Mouse (Mus musculus): ENCODE results near the gene Fndc8. TPM values are rescaled to one million over a fixed set of nuclear protein-coding genes. Genes with fewer than 3 reads are reported as not detected.
"Not testable (repeated sequence)": the region's sequence is repeated elsewhere in the genome, so short reads cannot be mapped to it uniquely, and the experiment has no call there.

The Fndc8 gene
- polyA plus RNA-seq, 1 experiment from 2014 or later: 0.31 TPM

DNA sequence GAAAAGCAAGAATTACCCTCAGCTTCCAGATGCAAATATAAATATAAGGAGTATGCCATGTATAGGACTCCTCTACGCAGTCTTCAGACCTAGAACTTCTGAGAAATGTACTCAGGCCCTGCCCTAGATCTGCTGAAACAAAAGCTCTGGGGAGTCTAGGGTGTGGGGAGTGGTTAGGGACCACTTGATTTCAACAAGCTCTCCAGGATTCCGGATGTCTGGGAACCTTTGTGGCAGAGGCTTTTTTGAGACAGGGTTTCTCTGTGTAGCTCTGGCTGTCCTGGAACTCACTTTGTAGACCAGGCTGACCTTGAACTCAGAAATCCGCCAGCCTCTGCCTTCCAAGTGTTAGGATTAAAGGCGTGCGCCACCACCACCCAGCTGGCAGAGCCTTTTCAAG, 13.9 kb downstream of the Fndc8 start:
- no peak for DNase-seq (ENCODE audit: low spot score)
- Histone ChIP-seq H3K27ac (no peak overlapping the region), H3K36me3 (peaks cover 60% of the 10 kb centered on the region), H3K4me3 (no peak overlapping the region), H3K4me1 (replicated peaks) (peaks cover 14% of the 10 kb centered on the region), H3K9me3 (no peaks in the 10 kb centered on the region), H3K27me3 (ENCODE audit: insufficient read depth, poor library complexity, severe bottlenecking) (peaks cover 5% of the 10 kb centered on the region)
- 91% methylated on average over 5 of the region's 5 CpGs for WGBS

DNA sequence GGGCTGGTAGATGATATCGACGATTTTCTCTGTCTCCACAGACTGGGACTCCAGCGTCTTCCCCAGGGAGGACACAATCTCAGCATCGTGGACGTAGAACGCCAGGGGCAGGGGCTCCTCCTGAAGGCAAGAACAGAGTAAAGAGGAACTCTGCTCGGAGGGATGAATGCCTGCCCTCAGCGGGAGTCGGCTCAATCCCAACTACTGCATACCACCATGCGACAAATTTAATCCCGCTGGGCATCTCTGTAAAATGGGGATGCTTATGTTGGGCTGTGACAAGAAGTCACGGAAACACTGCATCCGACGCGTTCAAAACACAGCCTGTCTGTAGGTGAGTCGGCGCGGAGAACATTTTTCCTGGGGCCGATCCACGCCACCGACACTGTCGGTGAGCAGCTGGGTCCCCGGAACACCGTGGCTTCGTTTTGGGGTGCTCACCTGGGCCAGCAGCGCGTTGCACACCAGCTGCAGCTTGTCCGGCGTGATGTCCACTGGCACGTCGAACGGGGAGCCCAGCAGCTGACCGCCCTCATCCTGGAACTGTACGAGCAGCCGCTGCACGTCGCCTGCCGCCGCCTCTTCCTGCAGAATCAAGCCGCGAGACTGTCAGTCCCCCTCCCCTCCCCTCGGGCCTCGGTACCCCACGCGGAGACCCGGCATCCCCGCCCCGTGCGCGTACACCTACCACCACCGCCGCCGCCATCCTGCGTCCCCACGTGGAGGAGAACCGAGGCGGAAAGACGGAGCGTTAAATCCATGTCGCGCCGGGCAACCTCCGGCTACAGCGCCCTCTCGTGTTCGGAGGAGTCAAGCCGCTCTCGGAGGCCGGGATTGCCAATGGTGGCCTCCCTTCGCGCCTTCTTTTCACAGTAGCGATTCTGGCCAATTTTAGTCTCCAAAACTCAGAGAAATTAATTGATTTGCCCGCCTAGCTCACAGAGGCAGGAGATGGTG, 16.0 kb downstream of the Fndc8 start, which contains the start of gene Nle1:
TSS of gene Nle1 (minus strand) at position 761 of the 957 bp plus-strand sequence.
- peak within 1 kb of the TSS; percentile 90 for H3K4me3 ChIP-seq
- peaks cover 18% of the 10 kb centered on the region for H3K27me3 ChIP-seq (ENCODE audit: insufficient read depth, poor library complexity, severe bottlenecking)
- peak; percentile 93 for DNase-seq (ENCODE audit: low spot score)
- peak within 1 kb of the TSS; percentile 89 for H3K27ac ChIP-seq
- WGBS: 2% methylated on average over 73 of the region's 73 CpGs
- H3K36me3 ChIP-seq: peaks cover 39% of the 10 kb centered on the region
- peaks cover 14% of the 10 kb centered on the region for H3K4me1 ChIP-seq (replicated peaks)
- H3K9me3 ChIP-seq: no peaks in the 10 kb centered on the region

- Histone ChIP-seq H3K4me3 (peak overlapping the region; percentile 90), H3K9me3 (no peaks in the 10 kb centered on the region), H3K27ac (peak overlapping the region; percentile 89), H3K4me1 (replicated peaks) (peaks cover 14% of the 10 kb centered on the region), H3K27me3 (ENCODE audit: insufficient read depth, poor library complexity, severe bottlenecking) (peaks cover 20% of the 10 kb centered on the region), H3K36me3 (peaks cover 32% of the 10 kb centered on the region)
- DNase-seq (ENCODE audit: low spot score): no peak
- WGBS: 60% methylated on average over 10 of the region's 10 CpGs
These were observed 16.7 kb downstream of the Fndc8 start for GRCm38 (mm10) chr11:82908608-82908989.

DNA sequence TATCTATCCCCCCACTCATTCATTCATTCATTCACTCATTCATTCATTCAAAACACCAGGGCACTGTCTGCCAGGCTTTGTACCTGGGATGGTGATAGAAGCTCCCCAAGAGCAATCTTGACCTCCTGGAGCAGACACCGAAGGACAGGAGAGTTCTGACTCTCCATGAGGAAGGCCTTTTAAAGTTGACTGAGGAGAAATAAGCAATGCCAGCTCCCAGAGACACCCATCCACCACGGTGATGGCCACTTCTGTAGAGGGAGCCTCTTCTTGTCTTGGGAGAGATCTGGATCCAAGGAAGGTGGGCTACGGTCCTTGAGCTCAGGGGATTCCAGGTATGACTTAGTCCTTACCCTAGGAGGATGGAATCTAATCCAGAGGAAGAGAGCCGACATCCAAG, 18.3 kb downstream of the Fndc8 start, which contains the start of gene Unc45b:
TSS of gene Unc45b (plus strand) at position 301 of the 400 bp plus-strand sequence.
- H3K27ac ChIP-seq: no peak within 1 kb of the TSS
- H3K9me3 ChIP-seq: no peaks in the 10 kb centered on the region
- peaks cover 16% of the 10 kb centered on the region for H3K36me3 ChIP-seq
- peaks cover 14% of the 10 kb centered on the region for H3K4me1 ChIP-seq (replicated peaks)
- peaks cover 30% of the 10 kb centered on the region for H3K27me3 ChIP-seq (ENCODE audit: insufficient read depth, poor library complexity, severe bottlenecking)
- no peak within 1 kb of the TSS for H3K4me3 ChIP-seq
- 91% methylated on average over 4 of the region's 4 CpGs for WGBS
- no peak for DNase-seq (ENCODE audit: low spot score)

DNA sequence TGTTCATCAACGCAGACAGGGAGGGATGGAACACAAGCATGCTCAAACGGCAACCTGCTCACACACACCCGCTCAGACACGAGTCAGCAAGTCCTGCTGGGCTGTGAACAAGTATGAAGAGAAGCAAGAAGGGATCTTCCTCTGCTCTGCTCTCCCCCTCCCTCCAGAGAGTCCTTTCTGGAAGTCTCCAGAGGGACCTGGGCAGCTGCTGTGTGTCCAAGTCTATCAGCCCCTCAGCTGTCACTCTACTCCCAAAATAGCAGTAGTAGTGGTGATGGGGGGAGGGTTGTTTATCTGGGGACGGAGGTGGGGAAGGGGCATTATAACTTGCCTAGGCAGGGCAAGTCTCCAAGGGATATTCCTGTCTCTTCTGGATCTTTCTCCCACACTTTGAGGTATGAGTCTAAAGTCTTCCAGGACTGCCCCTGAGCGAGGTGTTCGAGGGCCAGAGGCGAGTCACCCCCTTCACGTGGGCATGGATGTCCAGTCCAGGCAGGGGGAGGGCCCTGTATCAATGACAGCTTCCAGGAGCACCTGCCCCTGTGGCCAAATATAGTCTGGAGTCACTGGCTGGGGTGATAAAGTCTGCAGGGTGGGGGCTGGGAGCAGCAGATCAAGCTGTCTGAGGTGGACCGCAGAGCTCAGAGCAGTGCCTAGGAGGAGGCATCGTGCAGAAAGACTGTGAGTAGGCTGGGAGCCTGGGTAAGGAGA, 18.9 kb downstream of the Fndc8 start:
- peaks cover 14% of the 10 kb centered on the region for H3K4me1 ChIP-seq (replicated peaks)
- no peak overlapping the region for H3K27ac ChIP-seq
- H3K36me3 ChIP-seq: peaks cover 10% of the 10 kb centered on the region
- no peak overlapping the region for H3K4me3 ChIP-seq
- WGBS: 81% methylated on average over 11 of the region's 11 CpGs
- H3K27me3 ChIP-seq (ENCODE audit: insufficient read depth, poor library complexity, severe bottlenecking): peaks cover 30% of the 10 kb centered on the region
- no peak for DNase-seq (ENCODE audit: low spot score)
- H3K9me3 ChIP-seq: no peaks in the 10 kb centered on the region

DNA sequence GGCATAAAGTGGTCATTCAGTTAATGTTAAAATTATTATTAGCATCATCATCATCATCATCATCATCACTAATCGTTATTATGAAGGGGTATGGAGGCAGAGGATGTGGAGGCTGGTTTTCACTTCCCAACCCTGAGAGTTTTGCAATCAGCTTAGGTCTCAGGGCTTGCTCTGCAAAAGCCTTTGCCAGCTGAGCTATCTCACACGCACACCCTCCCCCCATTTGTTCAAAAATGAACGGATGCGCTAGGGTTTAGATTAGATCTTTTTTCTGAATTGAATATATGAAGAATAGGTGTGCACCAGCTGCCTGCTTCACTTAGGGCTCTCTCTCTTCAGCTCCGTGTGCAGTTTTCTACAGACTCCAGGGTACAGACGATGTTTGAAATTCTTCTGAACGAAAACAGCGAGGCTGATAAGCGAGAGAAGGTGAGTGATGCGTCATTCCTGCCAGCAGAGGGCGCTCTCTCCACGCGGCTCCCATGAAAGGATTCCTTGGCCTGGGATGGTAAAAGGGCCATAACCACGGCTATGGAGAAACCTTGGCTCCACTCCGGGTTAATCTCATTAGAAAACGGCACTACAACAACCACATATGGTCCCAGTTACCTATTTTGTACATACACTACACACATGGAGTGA, 22.9 kb downstream of the Fndc8 start:
- Histone ChIP-seq H3K36me3 (no peaks in the 10 kb centered on the region), H3K27ac (no peak overlapping the region), H3K9me3 (no peaks in the 10 kb centered on the region), H3K4me3 (peak overlapping the region; percentile 35), H3K27me3 (ENCODE audit: insufficient read depth, poor library complexity, severe bottlenecking) (peaks cover 32% of the 10 kb centered on the region), H3K4me1 (replicated peaks) (no peaks in the 10 kb centered on the region)
- WGBS: 10% methylated on average over 16 of the region's 16 CpGs
- peak; percentile 86 for DNase-seq (ENCODE audit: low spot score)

DNA sequence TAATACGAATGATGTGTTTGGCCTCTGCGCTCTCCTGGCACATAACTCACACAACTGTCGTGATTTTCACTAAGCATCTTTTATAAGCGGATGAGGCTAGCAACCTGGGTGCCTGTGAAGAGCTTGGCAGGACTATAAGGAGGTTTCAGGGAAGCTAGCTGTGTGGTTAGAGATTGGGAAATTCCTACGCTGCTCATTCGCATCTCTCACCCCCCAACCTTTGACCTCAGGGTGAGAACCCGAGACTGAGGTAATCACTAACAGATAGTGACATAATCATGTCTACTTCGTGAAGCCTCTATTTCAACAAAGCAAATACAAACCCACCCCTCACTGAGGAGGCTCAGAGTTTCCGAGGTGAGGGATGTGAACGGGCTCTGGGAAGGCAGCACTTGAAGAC, 28.8 kb downstream of the Fndc8 start:
- Histone ChIP-seq H3K27ac (no peak overlapping the region), H3K36me3 (no peaks in the 10 kb centered on the region), H3K4me3 (no peak overlapping the region), H3K27me3 (ENCODE audit: insufficient read depth, poor library complexity, severe bottlenecking) (peaks cover 38% of the 10 kb centered on the region), H3K4me1 (replicated peaks) (peaks cover under 1% of the 10 kb centered on the region; the same call in 1 of the 2 replicates), H3K9me3 (no peaks in the 10 kb centered on the region)
- WGBS: 60% methylated on average over 10 of the region's 10 CpGs
- no peak for DNase-seq (ENCODE audit: low spot score)

GRCm38 (mm10) chr11:82921691-82922090, 29.8 kb downstream of the Fndc8 start:
- H3K9me3 ChIP-seq: no peaks in the 10 kb centered on the region
- H3K4me3 ChIP-seq: no peak overlapping the region
- 72% methylated on average over 4 of the region's 4 CpGs for WGBS
- H3K27ac ChIP-seq: no peak overlapping the region
- peaks cover 47% of the 10 kb centered on the region for H3K27me3 ChIP-seq (ENCODE audit: insufficient read depth, poor library complexity, severe bottlenecking)
- H3K4me1 ChIP-seq (replicated peaks): peaks cover 9% of the 10 kb centered on the region; the same call in 1 of the 2 replicates
- no peaks in the 10 kb centered on the region for H3K36me3 ChIP-seq
- DNase-seq (ENCODE audit: low spot score): no peak

DNA sequence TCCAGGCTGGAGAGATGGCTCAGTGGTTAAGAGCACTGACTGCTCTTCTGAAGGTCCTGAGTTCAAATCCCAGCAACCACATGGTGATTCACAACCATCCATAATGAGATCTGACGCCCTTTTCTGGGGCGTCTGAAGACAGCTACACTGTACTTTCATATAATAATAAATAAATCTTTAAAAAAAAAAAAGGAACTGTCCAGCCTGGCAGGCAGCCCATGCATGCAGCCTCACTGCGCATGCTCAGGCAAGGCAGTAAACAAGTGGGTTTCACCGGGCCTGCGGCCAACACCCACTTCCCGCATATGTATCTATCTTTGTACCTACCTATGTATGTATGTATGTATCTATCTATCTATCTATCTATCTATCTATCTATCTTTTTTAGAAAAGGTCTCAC, 32.0 kb downstream of the Fndc8 start:
- H3K4me1 ChIP-seq (replicated peaks); H3K36me3 ChIP-seq; H3K9me3 ChIP-seq; H3K27ac ChIP-seq; DNase-seq (ENCODE audit: low spot score); H3K4me3 ChIP-seq: not testable (repeated sequence)
- WGBS: 94% methylated on average over 6 of the region's 6 CpGs
- peaks cover 69% of the 10 kb centered on the region for H3K27me3 ChIP-seq (ENCODE audit: insufficient read depth, poor library complexity, severe bottlenecking)

DNA sequence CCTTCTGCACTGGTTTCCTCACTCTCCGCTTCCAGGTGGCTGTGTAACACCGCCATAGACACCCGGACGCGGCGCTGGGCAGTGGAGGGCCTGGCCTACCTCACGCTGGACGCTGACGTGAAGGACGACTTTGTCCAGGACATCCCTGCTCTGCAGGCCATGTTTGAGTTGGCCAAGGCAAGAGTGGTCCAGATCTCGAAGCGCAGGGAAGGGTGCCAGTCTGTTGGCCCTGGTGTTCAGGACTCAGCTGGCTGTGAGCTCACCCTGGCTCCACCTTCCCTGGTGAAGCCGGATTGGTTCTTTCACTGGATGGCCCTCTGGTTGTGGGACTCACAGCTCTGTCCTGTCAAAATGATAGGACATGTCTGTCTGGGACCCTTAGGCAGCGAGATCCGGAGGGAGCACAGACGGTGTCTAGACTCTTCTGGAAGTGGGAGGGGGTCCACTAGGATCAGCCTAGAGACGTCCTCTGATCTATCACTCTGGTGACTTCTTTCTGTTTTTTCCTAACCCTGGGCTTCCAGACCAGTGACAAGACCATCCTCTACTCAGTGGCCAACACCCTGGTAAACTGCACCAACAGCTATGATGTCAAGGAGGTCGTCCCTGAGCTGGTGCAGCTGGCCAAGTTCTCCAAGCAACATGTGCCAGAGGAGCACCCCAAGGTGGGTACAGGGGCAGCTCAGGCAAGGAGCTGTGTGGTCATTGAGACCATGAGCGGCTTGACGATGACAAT, 37.1 kb downstream of the Fndc8 start:
- no peak overlapping the region for H3K27ac ChIP-seq
- no peak for DNase-seq (ENCODE audit: low spot score)
- 29% methylated on average over 20 of the region's 20 CpGs for WGBS
- H3K9me3 ChIP-seq: no peaks in the 10 kb centered on the region
- peaks cover 84% of the 10 kb centered on the region for H3K27me3 ChIP-seq (ENCODE audit: insufficient read depth, poor library complexity, severe bottlenecking)
- no peaks in the 10 kb centered on the region for H3K36me3 ChIP-seq
- peaks cover 32% of the 10 kb centered on the region for H3K4me1 ChIP-seq (replicated peaks)
- H3K4me3 ChIP-seq: no peak overlapping the region

GRCm38 (mm10) chr11:82929633-82929950, 37.7 kb downstream of the Fndc8 start:
- no peaks in the 10 kb centered on the region for H3K36me3 ChIP-seq
- 59% methylated on average over 3 of the region's 3 CpGs for WGBS
- no peak overlapping the region; the same call in 1 of the 2 replicates for H3K4me3 ChIP-seq
- no peak for DNase-seq (ENCODE audit: low spot score)
- H3K9me3 ChIP-seq: no peaks in the 10 kb centered on the region
- peaks cover 89% of the 10 kb centered on the region for H3K27me3 ChIP-seq (ENCODE audit: insufficient read depth, poor library complexity, severe bottlenecking)
- H3K27ac ChIP-seq: no peak overlapping the region
- H3K4me1 ChIP-seq (replicated peaks): peaks cover 32% of the 10 kb centered on the region

DNA sequence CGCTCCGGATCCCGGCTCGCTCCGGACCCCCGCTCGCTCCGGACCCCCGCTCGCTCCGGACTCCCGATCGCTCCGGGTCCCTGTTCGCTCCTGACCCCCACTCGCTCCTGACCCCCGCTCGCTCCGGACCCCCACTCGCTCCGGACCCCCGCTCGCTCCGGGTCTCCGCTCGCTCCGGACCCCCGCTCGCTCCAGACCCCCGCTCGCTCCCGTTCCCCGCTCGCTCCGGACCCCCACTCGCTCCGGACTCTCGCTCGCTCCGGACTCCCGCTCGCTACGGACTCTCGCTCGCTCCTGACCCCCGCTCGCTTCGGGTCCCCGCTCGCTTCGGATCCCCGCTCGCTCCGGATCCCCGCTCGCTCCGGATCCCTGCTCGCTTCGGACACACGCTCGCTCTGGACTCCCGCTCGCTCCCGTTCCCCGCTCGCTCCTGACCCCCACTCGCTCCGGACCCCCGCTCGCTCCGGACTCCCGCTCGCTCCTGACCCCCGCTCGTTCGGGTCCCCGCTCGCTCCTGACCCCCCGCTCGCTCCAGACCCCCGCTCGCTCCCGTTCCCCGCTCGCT, 38.5 kb downstream of the Fndc8 start:
- H3K4me1 ChIP-seq (replicated peaks): peaks cover 32% of the 10 kb centered on the region
- H3K4me3 ChIP-seq: peak overlapping the region; percentile 60
- not testable (repeated sequence) for DNase-seq (ENCODE audit: low spot score); H3K9me3 ChIP-seq; H3K27ac ChIP-seq; H3K36me3 ChIP-seq
- peaks cover 92% of the 10 kb centered on the region for H3K27me3 ChIP-seq (ENCODE audit: insufficient read depth, poor library complexity, severe bottlenecking)
- 1% methylated on average over 79 of the region's 85 CpGs for WGBS

All from hindbrain, embryonic 10.5 days (tissue).